Mouse (Mus musculus): ENCODE data around the gene Folr1. TPM values are rescaled to one million over a fixed set of nuclear protein-coding genes. Genes with fewer than 3 reads are reported as not detected.
A peak's percentile ranks its signal among the peaks of the same experiment; 100 is the strongest.

Folr1 gene
- polyA plus RNA-seq, 1 experiment from 2014 or later = 4.0 TPM

DNA sequence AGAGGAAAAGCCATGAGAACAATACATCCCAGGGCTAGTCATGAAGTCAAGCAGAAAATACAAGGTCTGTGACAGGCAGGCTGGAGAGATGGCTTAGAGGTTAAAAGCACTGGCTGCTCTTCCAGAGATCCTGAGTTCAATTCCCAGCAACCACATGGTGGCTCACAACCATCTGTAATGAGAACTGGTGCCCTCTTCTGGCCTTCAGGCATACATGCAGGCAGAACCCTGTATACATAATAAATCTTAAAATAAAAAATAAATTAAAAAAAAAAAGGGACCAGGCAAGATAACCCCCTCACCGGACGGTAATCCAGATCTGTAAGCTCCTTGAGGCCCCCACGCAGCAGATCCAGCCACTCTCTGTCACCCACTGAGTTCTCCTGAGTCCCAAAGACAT, 40.2 kb downstream of the Folr1 start:
- peaks cover 18% of the 10 kb centered on the region for H3K4me1 ChIP-seq (ENCODE audit: control insufficient read depth, insufficient read depth, low read length)
- ATAC-seq (replicated peaks; ENCODE audit: extremely low read depth, insufficient read depth, low FRiP score) = no peak
- H3K4me2 ChIP-seq (ENCODE audit: low read depth, low read length) = no peak overlapping the region
- WGBS = 93% methylated on average over 3 of the region's 3 CpGs
- peaks cover 70% of the 10 kb centered on the region for H3K36me3 ChIP-seq (ENCODE audit: control insufficient read depth, insufficient read depth)
- no peaks in the 10 kb centered on the region for H3K27me3 ChIP-seq (ENCODE audit: control insufficient read depth, insufficient read depth, low read length)
- no peak overlapping the region for H3K9ac ChIP-seq (ENCODE audit: low read length)
- no peak overlapping the region for H3K27ac ChIP-seq (ENCODE audit: low read length)
- H3K4me3 ChIP-seq (ENCODE audit: low read length) = no peak overlapping the region
- no peaks in the 10 kb centered on the region for H3K9me3 ChIP-seq (replicated peaks; ENCODE audit: control insufficient read depth, low read length)

GRCm38 (mm10) chr7:101823758-101824630, 46.6 kb downstream of the Folr1 start:
- Histone ChIP-seq H3K4me2 (ENCODE audit: low read depth, low read length) (no peak overlapping the region), H3K4me3 (ENCODE audit: low read length) (no peak overlapping the region), H3K36me3 (ENCODE audit: control insufficient read depth, insufficient read depth) (peaks cover 39% of the 10 kb centered on the region), H3K9ac (ENCODE audit: low read length) (no peak overlapping the region), H3K4me1 (ENCODE audit: control insufficient read depth, insufficient read depth, low read length) (peaks cover 14% of the 10 kb centered on the region), H3K27me3 (ENCODE audit: control insufficient read depth, insufficient read depth, low read length) (peaks cover 21% of the 10 kb centered on the region), H3K9me3 (replicated peaks; ENCODE audit: control insufficient read depth, low read length) (no peaks in the 10 kb centered on the region), H3K27ac (ENCODE audit: low read length) (no peak overlapping the region)
- no peak for ATAC-seq (replicated peaks; ENCODE audit: extremely low read depth, insufficient read depth, low FRiP score)
- 74% methylated on average over 18 of the region's 18 CpGs for WGBS

- H3K9me3 ChIP-seq (replicated peaks; ENCODE audit: control insufficient read depth, low read length) = no peaks in the 10 kb centered on the region
- H3K4me1 ChIP-seq (ENCODE audit: control insufficient read depth, insufficient read depth, low read length) = peaks cover 19% of the 10 kb centered on the region
- H3K27me3 ChIP-seq (ENCODE audit: control insufficient read depth, insufficient read depth, low read length) = peaks cover 30% of the 10 kb centered on the region
- no peak overlapping the region for H3K27ac ChIP-seq (ENCODE audit: low read length)
- 42% methylated on average over 32 of the region's 32 CpGs for WGBS
- H3K36me3 ChIP-seq (ENCODE audit: control insufficient read depth, insufficient read depth) = peaks cover 30% of the 10 kb centered on the region
- no peak overlapping the region for H3K4me3 ChIP-seq (ENCODE audit: low read length)
- no peak overlapping the region for H3K9ac ChIP-seq (ENCODE audit: low read length)
- no peak overlapping the region for H3K4me2 ChIP-seq (ENCODE audit: low read depth, low read length)
- no peak for ATAC-seq (replicated peaks; ENCODE audit: extremely low read depth, insufficient read depth, low FRiP score)
Observed at GRCm38 (mm10) chr7:101822836-101823757, 47.5 kb downstream of the Folr1 start.

GRCm38 (mm10) chr7:101821571-101822501, 48.8 kb downstream of the Folr1 start:
- Histone ChIP-seq H3K9ac (ENCODE audit: low read length) (peak overlapping the region; percentile 67), H3K4me2 (ENCODE audit: low read depth, low read length) (peak overlapping the region; percentile 74), H3K9me3 (replicated peaks; ENCODE audit: control insufficient read depth, low read length) (no peaks in the 10 kb centered on the region), H3K27ac (ENCODE audit: low read length) (peak overlapping the region; percentile 34), H3K4me1 (ENCODE audit: control insufficient read depth, insufficient read depth, low read length) (peaks cover 21% of the 10 kb centered on the region), H3K36me3 (ENCODE audit: control insufficient read depth, insufficient read depth) (peaks cover 19% of the 10 kb centered on the region), H3K27me3 (ENCODE audit: control insufficient read depth, insufficient read depth, low read length) (peaks cover 43% of the 10 kb centered on the region), H3K4me3 (ENCODE audit: low read length) (peak overlapping the region; percentile 44)
- 1% methylated on average over 67 of the region's 71 CpGs for WGBS
- ATAC-seq (replicated peaks; ENCODE audit: extremely low read depth, insufficient read depth, low FRiP score) = peak; percentile 86

- ATAC-seq (replicated peaks; ENCODE audit: extremely low read depth, insufficient read depth, low FRiP score) = no peak
- Histone ChIP-seq H3K9ac (ENCODE audit: low read length) (0 out of 2 replicates have a peak overlapping the region, but pooled peaks have one; percentile 14), H3K4me1 (ENCODE audit: control insufficient read depth, insufficient read depth, low read length) (peaks cover 21% of the 10 kb centered on the region), H3K27me3 (ENCODE audit: control insufficient read depth, insufficient read depth, low read length) (peaks cover 47% of the 10 kb centered on the region), H3K9me3 (replicated peaks; ENCODE audit: control insufficient read depth, low read length) (no peaks in the 10 kb centered on the region), H3K36me3 (ENCODE audit: control insufficient read depth, insufficient read depth) (peaks cover 8% of the 10 kb centered on the region; the same call in 1 of the 2 replicates), H3K27ac (ENCODE audit: low read length) (no peak overlapping the region), H3K4me3 (ENCODE audit: low read length) (peak overlapping the region; percentile 44), H3K4me2 (ENCODE audit: low read depth, low read length) (peak overlapping the region; percentile 74)
- WGBS = 3% methylated on average over 35 of the region's 35 CpGs
Observed at GRCm38 (mm10) chr7:101820295-101821030, 50.1 kb downstream of the Folr1 start.

DNA sequence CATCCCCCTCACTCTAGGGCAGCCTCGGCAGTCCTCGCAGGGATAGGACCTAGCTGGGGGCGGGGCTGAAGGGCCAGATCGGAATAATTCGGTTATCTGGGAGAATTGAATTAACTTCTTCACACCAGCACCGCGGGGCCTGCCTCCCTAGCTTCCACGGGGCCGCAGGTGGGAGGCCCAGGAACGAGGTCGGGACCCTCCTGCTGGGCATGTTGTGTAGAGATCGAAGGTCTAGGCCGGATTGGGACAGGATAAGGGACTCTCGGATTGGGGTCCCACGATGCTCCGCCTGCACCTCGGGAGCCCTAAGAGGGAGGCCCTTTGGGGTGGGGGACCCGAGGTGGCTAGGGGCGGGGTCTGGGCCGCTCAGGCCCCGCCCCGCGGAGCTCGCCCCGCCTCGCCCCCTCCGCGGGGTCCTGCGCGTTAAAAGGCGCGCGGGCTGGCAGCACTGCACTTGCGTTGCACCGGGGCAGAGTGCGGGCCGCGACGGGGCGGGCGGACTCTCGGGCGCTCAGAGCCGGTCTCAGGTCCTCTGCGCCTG, 52.7 kb downstream of the Folr1 start, which contains the start of gene Phox2a:
Phox2a (plus strand) TSS at position 453 of the 541 bp plus-strand sequence.
- peak within 1 kb of the TSS; percentile 50 for H3K4me2 ChIP-seq (ENCODE audit: low read depth, low read length)
- H3K9me3 ChIP-seq (replicated peaks; ENCODE audit: control insufficient read depth, low read length) = peaks cover 4% of the 10 kb centered on the region
- peak within 1 kb of the TSS; percentile 44 for H3K4me3 ChIP-seq (ENCODE audit: low read length)
- no peak for ATAC-seq (replicated peaks; ENCODE audit: extremely low read depth, insufficient read depth, low FRiP score)
- H3K9ac ChIP-seq (ENCODE audit: low read length) = no peak within 1 kb of the TSS
- no peaks in the 10 kb centered on the region for H3K36me3 ChIP-seq (ENCODE audit: control insufficient read depth, insufficient read depth)
- H3K27me3 ChIP-seq (ENCODE audit: control insufficient read depth, insufficient read depth, low read length) = peaks cover 47% of the 10 kb centered on the region
- H3K27ac ChIP-seq (ENCODE audit: low read length) = no peak within 1 kb of the TSS
- H3K4me1 ChIP-seq (ENCODE audit: control insufficient read depth, insufficient read depth, low read length) = peaks cover 21% of the 10 kb centered on the region
- WGBS = 2% methylated on average over 45 of the region's 45 CpGs

All from heart, embryonic 16.5 days (tissue).